In the genomic region with DNA sequence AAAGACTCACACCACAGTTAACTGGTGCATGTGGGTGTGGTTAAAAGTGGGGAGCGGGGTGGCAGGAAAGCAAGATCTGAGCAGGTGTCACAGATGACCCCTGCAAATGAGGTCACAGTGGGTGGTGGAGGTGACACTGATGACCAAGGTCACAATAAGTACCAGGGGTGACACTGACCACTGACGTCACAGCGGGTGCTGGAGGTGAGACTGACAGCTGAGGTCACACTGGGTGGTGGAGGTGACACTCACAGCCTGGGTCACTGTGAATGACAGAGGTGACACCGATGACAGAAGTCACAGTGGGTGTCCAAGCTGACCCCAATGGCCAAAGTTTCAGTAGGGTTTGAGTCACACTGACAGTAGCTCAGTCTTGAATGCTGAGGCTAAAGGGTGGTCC, we compare ENCODE assay signal across 22 mouse cellular contexts. TPM values are rescaled to one million over a fixed set of nuclear protein-coding genes. Genes with fewer than 3 reads are reported as not detected.
DNase-seq lines count a peak whose midpoint lies in the region; TF ChIP-seq lines count a peak whose summit lies in the region.
"Had no signal": no experiment of that assay in that cellular context is flagged by ENCODE, and none has a peak within 500 bp of the region (broad histone marks: within the 10 kb centered on the region; RNA-seq: fewer than 3 reads in every experiment).

No protein-coding gene starts in this region.

- H3K27ac ChIP-seq in testis, adult 2 months (ENCODE audit: control insufficient read depth, insufficient read depth, low read depth, low read length), result no peak overlapping the region; the same call in 1 of the 2 replicates
- H3K27ac ChIP-seq: embryonic facial prominence, embryonic 13.5 days; embryonic facial prominence, embryonic 15.5 days; forebrain, embryonic 10.5 days; forebrain, embryonic 12.5 days had no signal

- H3K27me3 ChIP-seq in testis, adult 2 months (ENCODE audit: control insufficient read depth, insufficient read depth, low read length), result no peaks in the 10 kb centered on the region
- peaks cover 82% of the 10 kb centered on the region for H3K27me3 ChIP-seq in megakaryocyte, embryonic 14.5 days (replicated peaks)
- H3K27me3 ChIP-seq: embryonic facial prominence, embryonic 13.5 days had no signal

- TF ChIP-seq CTCF in testis, adult 2 months (IDR thresholded peaks at IDR 0.05; ENCODE audit: control insufficient read depth, insufficient read depth, insufficient replicate concordance, low read depth, low read length), result no peak

- no peaks in the 10 kb centered on the region for H3K36me3 ChIP-seq in testis, adult 2 months (ENCODE audit: control insufficient read depth, insufficient read depth, low read length)
- no peaks in the 10 kb centered on the region for H3K36me3 ChIP-seq in megakaryocyte, embryonic 14.5 days (replicated peaks; ENCODE audit: low read length)
- H3K36me3 ChIP-seq: embryonic facial prominence, embryonic 13.5 days; embryonic facial prominence, embryonic 15.5 days; forebrain, embryonic 10.5 days; forebrain, embryonic 12.5 days had no signal

- no peaks in the 10 kb centered on the region for H3K4me1 ChIP-seq in testis, adult 2 months (ENCODE audit: control insufficient read depth, insufficient read depth, low read length)
- peaks cover 27% of the 10 kb centered on the region for H3K4me1 ChIP-seq in megakaryocyte, embryonic 14.5 days
- H3K4me1 ChIP-seq: embryonic facial prominence, embryonic 13.5 days; embryonic facial prominence, embryonic 15.5 days; forebrain, embryonic 10.5 days; forebrain, embryonic 12.5 days had no signal

- DNase-seq in testis, postnatal 14 days (ENCODE audit: low spot score), result no peak
- peak; percentile 91 to 99 for DNase-seq in natural killer cell, adult 2 months (ENCODE audit: low spot score in 2 of 2)
- DNase-seq in left cerebral cortex, postnatal 10 days (ENCODE audit: extremely low spot score in 1 of 2, low spot score in 2 of 2), result no peak
- no peak for DNase-seq in gastrocnemius, postnatal 36 days
- DNase-seq: adrenal gland, postnatal 10 days; adrenal gland, postnatal 25 days; B cell, adult 2 months; cerebellum, adult 11 months; cerebellum, adult 18-20 months; cerebellum, adult 8-10 months; cerebellum, adult 9-11 months; cerebellum, postnatal 14 days; cerebellum, postnatal 36 days; embryo, embryonic 11 days had no signal

- intact Hi-C loops in left cerebral cortex, postnatal 10 days (cut with DNase I), result no loop called here
- intact Hi-C loops in gastrocnemius, postnatal 36 days (cut with DNase I), result no loop called here

- peak overlapping the region; percentile 72 for H3K4me3 ChIP-seq in testis, adult 2 months (ENCODE audit: control insufficient read depth, low read depth, low read length)
- peak overlapping the region; percentile 21 for H3K4me3 ChIP-seq in megakaryocyte, embryonic 14.5 days (replicated peaks)
- H3K4me3 ChIP-seq: embryonic facial prominence, embryonic 13.5 days; embryonic facial prominence, embryonic 15.5 days; erythroblast, embryonic 14.5 days; forebrain, embryonic 10.5 days; forebrain, embryonic 12.5 days had no signal

- no peaks in the 10 kb centered on the region for H3K9me3 ChIP-seq in megakaryocyte, embryonic 14.5 days
- H3K9me3 ChIP-seq: embryonic facial prominence, embryonic 13.5 days; embryonic facial prominence, embryonic 15.5 days; forebrain, embryonic 10.5 days; forebrain, embryonic 12.5 days had no signal

- TF ChIP-seq POLR2A in testis, adult 2 months (IDR thresholded peaks at IDR 0.05; ENCODE audit: control insufficient read depth, low read depth, low read length), result peak; percentile 67; the same call in 1 of the 2 replicates

RNA-seq across cellular contexts. Expression of a gene that starts 50.6 kb away (rescaled TPM):
- 2.9 and 3.4 TPM in 2 replicates for polyA plus RNA-seq in testis, adult 2 months (2012; rRNA removed)
- 14.6 and 50.7 TPM in 2 replicates for polyA plus RNA-seq in megakaryocyte, embryonic 14.5 days (2012; ENCODE audit: insufficient read depth, low replicate concordance)
- 1 to 10 TPM; 3.7 to 4.5 TPM for total RNA-seq in left cerebral cortex, postnatal 10 days (2021)
- 1 to 10 TPM; 6.7 to 9.9 TPM for total RNA-seq in gastrocnemius, postnatal 36 days (2021)
- total RNA-seq: MEL had no signal

Comparison
In these comparisons a context has a peak if more than half of its experiments do, and no peak if none do; other contexts are left out.
1. DNase-seq: peak in natural killer cell, adult 2 months (2 of 2); none in testis, postnatal 14 days (single experiment), left cerebral cortex, postnatal 10 days (0 of 2) and gastrocnemius, postnatal 36 days (0 of 2).